Mouse (Mus musculus) heart, embryonic 16.5 days (tissue): ENCODE results near the gene Hdac9. TPM values are rescaled to one million over a fixed set of nuclear protein-coding genes. Genes with fewer than 3 reads are reported as not detected.

ENCODE experiments used
- ATAC-seq: fragments of 200-750 bp; cut with Nextera tagmentation; replicated peaks from 2 replicates; pipeline ENCODE4 v1.8.0; 2017; ENCODE audit warnings: moderate number of reproducible peaks; ENCODE audit not compliant: insufficient read depth, low FRiP score; ENCODE audit errors: extremely low read depth
- H3K27ac ChIP-seq: fragments of 300-500 bp; sonication (generic); 2 replicates; pipeline ENCODE4 v1.5.1; 2014; ENCODE audit warnings: mild to moderate bottlenecking, low read length, control low read depth, moderate library complexity
- H3K27me3 ChIP-seq: fragments of 300-500 bp; sonication (generic); 2 replicates; pipeline ENCODE4 v1.6.1; 2014; ENCODE audit warnings: low read length, mixed read lengths; ENCODE audit not compliant: control insufficient read depth, insufficient read depth
- H3K36me3 ChIP-seq: fragments of 300-500 bp; sonication (generic); 2 replicates; pipeline ENCODE4 v1.6.1; 2014; ENCODE audit not compliant: control insufficient read depth, insufficient read depth
- H3K4me1 ChIP-seq: fragments of 300-500 bp; sonication (generic); 2 replicates; pipeline ENCODE4 v1.6.1; 2014; ENCODE audit warnings: low read length, mixed read lengths; ENCODE audit not compliant: control insufficient read depth, insufficient read depth
- H3K4me2 ChIP-seq: fragments of 300-500 bp; sonication (generic); 2 replicates; pipeline ENCODE4 v1.6.1; 2014; ENCODE audit warnings: low read depth, mild to moderate bottlenecking, control low read depth, low read length
- H3K4me3 ChIP-seq: fragments of 300-500 bp; sonication (generic); 2 replicates; pipeline ENCODE4 v1.5.1; 2014; ENCODE audit warnings: mild to moderate bottlenecking, control low read depth, low read length
- H3K9ac ChIP-seq: fragments of 300-500 bp; sonication (generic); 2 replicates; pipeline ENCODE4 v1.6.1; 2014; ENCODE audit warnings: low read length, control low read depth
- H3K9me3 ChIP-seq: fragments of 300-500 bp; sonication (generic); replicated peaks from 2 replicates; pipeline ENCODE4 v1.6.1; 2016; ENCODE audit warnings: low read length; ENCODE audit not compliant: control insufficient read depth
- WGBS: fragments of 180-500 bp; shearing (Covaris S2); extraction: QIAGEN DNeasy Blood & Tissue Kit; methylation state at CpG from one replicate; pipeline ENCODE4 v1.1.7; 2014; 5-methylcytosine and 5-hydroxymethylcytosine counted together
- polyA plus RNA-seq: library from polyadenylated mRNA; unstranded; fragments of >200 nt; fragmentation: Nextera tagmentation; extraction: Ambion mirVana; gene quantifications from 2 replicates; pipeline ENCODE4 v1.2.1, GENCODE M21; 2015

Gene Hdac9
- polyA plus RNA-seq, 1 experiment from 2014 or later = 21.4 TPM

DNA sequence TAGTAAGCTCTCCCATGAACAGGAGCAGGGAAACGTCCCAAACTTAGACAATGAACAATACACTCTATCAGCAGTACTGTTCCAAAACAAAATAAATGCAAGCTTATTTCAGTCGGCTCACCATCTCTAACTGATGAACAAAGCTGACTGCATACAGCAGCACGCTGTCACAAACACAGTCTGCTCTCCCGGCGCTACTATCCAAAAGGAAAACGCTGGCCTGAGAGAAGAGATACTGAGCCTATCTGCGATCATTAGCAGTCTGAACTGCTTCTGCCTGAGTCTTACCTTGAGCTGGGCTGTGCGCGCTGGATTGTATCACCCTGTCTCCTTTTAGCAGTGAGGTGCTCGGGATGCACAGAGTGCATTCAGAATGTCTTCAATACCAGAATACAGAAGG lies 299.1 kb downstream of the Hdac9 start:
- H3K27ac ChIP-seq = no peak overlapping the region
- ATAC-seq = no peak
- WGBS = 47% methylated on average over 10 of the region's 10 CpGs
- no peak overlapping the region for H3K4me2 ChIP-seq
- no peak overlapping the region for H3K9ac ChIP-seq
- no peaks in the 10 kb centered on the region for H3K9me3 ChIP-seq
- no peak overlapping the region for H3K4me3 ChIP-seq
- H3K4me1 ChIP-seq = 0 out of 2 replicates have a peak, but pooled peaks cover 2% of the 10 kb centered on the region
- no peaks in the 10 kb centered on the region for H3K36me3 ChIP-seq
- H3K27me3 ChIP-seq = no peaks in the 10 kb centered on the region

GRCm38 (mm10) chr12:34614796-34615195 lies 302.1 kb downstream of the Hdac9 start:
- no peaks in the 10 kb centered on the region for H3K36me3 ChIP-seq
- no peaks in the 10 kb centered on the region for H3K27me3 ChIP-seq
- no peak overlapping the region for H3K9ac ChIP-seq
- H3K4me2 ChIP-seq = no peak overlapping the region
- H3K4me1 ChIP-seq = 0 out of 2 replicates have a peak, but pooled peaks cover 2% of the 10 kb centered on the region
- H3K9me3 ChIP-seq = no peaks in the 10 kb centered on the region
- WGBS = 41% methylated on average over 5 of the region's 5 CpGs
- no peak overlapping the region for H3K27ac ChIP-seq
- no peak for ATAC-seq
- no peak overlapping the region for H3K4me3 ChIP-seq

GRCm38 (mm10) chr12:34612511-34612910 lies 304.4 kb downstream of the Hdac9 start:
- Histone ChIP-seq H3K4me3 (no peak overlapping the region), H3K27me3 (no peaks in the 10 kb centered on the region), H3K9ac (no peak overlapping the region), H3K9me3 (no peaks in the 10 kb centered on the region), H3K27ac (no peak overlapping the region), H3K4me1 (no peaks in the 10 kb centered on the region), H3K36me3 (no peaks in the 10 kb centered on the region), H3K4me2 (no peak overlapping the region)
- 82% methylated on average over 3 of the region's 3 CpGs for whole genome bisulfite sequencing
- ATAC-seq = no peak

DNA sequence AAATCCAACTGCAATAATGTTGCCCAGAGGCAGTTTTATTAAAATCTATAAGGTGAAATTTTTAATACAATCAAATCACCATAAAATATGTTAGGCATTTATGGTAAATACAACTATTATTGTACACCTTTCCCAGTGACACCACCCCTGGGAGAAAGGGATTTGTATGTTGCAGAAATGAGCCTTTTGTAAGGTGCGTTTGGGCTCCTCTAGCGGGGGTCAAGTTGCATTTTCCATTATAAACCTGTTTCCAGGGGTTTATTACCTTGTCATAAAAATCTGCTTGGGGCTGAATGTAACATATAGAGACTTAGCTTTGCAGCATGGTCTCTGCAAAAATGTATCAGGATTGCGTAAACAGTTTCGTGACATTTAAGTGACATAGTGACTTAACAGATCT lies 312.4 kb downstream of the Hdac9 start:
- no peak overlapping the region for H3K9ac ChIP-seq
- ATAC-seq = no peak
- H3K4me3 ChIP-seq = no peak overlapping the region
- no peak overlapping the region for H3K27ac ChIP-seq
- no peaks in the 10 kb centered on the region for H3K9me3 ChIP-seq
- no peaks in the 10 kb centered on the region for H3K36me3 ChIP-seq
- no peaks in the 10 kb centered on the region for H3K27me3 ChIP-seq
- H3K4me1 ChIP-seq = no peaks in the 10 kb centered on the region
- 91% methylated on average over 4 of the region's 4 CpGs for WGBS
- H3K4me2 ChIP-seq = no peak overlapping the region

DNA sequence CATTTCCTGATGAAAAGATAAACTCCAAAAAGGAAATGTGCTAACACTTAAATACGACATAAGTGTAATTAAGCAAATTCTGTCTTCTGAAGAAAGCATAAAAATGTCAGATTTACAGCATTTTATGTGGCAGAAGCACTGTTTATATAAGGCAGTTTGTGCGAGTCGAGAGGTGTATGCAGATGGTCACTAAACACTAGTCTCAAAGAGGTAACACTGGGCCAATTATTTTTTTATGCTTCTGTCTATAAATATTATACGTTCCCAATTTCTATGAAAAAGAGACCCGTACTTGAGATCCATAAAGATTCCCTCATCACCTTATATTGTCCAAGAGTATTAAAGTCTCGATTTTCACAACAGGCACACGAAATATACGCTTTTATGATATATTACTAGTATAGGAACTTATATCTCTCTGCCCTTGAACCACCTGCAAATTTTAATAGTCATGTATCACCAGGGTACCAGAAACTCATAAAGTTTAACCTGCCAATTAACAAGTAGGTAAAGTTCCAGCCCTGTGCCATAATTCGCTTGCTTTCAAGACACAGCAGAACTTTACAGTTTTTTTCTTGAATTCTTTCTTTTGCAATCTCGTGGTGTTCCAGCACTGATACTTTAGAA lies 322.6 kb downstream of the Hdac9 start:
- 81% methylated on average over 10 of the region's 10 CpGs for WGBS

DNA sequence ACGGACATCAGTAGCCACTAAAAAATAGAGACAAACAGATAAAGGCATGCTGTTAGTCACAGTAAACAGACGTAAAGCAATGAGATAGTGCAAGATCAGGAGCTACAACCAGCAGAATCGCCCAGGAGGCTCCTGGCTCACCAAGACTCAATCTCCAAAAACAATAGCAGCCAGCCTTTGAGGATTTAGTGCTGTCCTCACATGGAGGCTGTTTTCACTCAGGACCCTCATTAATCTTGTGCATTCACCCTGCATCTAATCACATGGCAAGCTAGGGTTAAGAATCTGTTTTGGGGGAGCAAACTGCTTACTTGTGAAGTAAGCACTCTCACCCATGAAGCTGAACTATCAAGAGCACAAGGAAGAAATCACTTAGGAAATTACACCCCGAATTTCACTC lies 329.7 kb downstream of the Hdac9 start:
- no peaks in the 10 kb centered on the region for H3K27me3 ChIP-seq
- H3K36me3 ChIP-seq = no peaks in the 10 kb centered on the region
- H3K9me3 ChIP-seq = no peaks in the 10 kb centered on the region
- ATAC-seq = no peak
- WGBS = 38% methylated on average over 4 of the region's 4 CpGs
- H3K9ac ChIP-seq = no peak overlapping the region
- no peak overlapping the region for H3K4me3 ChIP-seq
- no peak overlapping the region for H3K27ac ChIP-seq
- no peak overlapping the region for H3K4me2 ChIP-seq
- peaks cover 3% of the 10 kb centered on the region; the same call in 1 of the 2 replicates for H3K4me1 ChIP-seq

More for the DNA sequence above, 322.6 kb downstream of the Hdac9 start:
- Histone ChIP-seq H3K9me3 (no peaks in the 10 kb centered on the region), H3K27me3 (no peaks in the 10 kb centered on the region), H3K4me1 (peaks cover 2% of the 10 kb centered on the region; the same call in 1 of the 2 replicates), H3K9ac (no peak overlapping the region), H3K27ac (no peak overlapping the region), H3K4me2 (no peak overlapping the region), H3K36me3 (no peaks in the 10 kb centered on the region), H3K4me3 (no peak overlapping the region)
- ATAC-seq = no peak

DNA sequence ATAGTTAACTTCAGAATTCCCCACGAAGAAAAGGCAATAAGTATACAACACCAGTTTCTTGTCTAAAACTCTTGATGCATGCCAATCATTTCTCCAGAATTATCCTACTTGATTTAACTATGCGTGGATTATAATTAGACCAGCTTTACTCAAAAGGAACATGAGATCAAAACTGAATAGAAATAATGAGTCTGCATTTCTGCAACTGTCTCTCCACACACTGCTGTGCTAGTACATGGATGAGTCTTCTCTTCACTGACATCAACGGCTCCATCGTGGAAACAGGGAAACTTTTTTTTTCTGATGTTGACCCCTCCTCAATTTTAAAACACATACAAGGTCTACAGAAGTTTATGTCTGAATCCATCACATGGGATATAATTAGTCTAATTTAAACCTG lies 334.4 kb downstream of the Hdac9 start:
- no peak overlapping the region for H3K4me3 ChIP-seq
- no peaks in the 10 kb centered on the region for H3K27me3 ChIP-seq
- ATAC-seq = no peak
- no peaks in the 10 kb centered on the region for H3K9me3 ChIP-seq
- H3K36me3 ChIP-seq = no peaks in the 10 kb centered on the region
- no peak overlapping the region for H3K9ac ChIP-seq
- no peak overlapping the region for H3K4me2 ChIP-seq
- H3K4me1 ChIP-seq = peaks cover 7% of the 10 kb centered on the region; the same call in 1 of the 2 replicates
- 85% methylated on average over 4 of the region's 4 CpGs for WGBS
- H3K27ac ChIP-seq = no peak overlapping the region

GRCm38 (mm10) chr12:34579220-34579619 lies 337.7 kb downstream of the Hdac9 start:
- Histone ChIP-seq H3K4me1 (peaks cover 7% of the 10 kb centered on the region; the same call in 1 of the 2 replicates), H3K36me3 (no peaks in the 10 kb centered on the region), H3K4me3 (no peak overlapping the region), H3K27ac (peak overlapping the region; percentile 74), H3K4me2 (no peak overlapping the region), H3K9me3 (no peaks in the 10 kb centered on the region), H3K9ac (no peak overlapping the region), H3K27me3 (no peaks in the 10 kb centered on the region)
- ATAC-seq = peak; percentile 82
- WGBS = 46% methylated on average over 1 of the region's 1 CpGs

DNA sequence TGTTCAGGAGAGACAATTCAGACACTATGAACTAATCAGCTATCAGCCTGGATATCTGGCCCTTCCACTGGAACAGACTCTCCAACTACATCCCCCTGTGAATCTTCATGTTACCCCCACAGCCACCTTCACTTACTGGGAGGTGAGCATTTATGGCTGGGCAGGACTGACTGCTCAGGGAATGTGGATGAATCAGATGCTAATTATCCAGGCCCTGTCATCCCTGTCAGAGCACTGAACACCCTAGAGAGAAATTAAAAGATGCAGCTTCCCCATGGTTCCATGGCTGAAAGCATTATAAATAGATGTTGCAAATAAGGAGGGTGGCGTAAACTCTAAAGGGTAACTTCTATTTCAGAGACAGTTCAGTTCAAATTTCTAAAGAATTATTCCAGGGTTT lies 345.8 kb downstream of the Hdac9 start:
- no peaks in the 10 kb centered on the region for H3K9me3 ChIP-seq
- no peak overlapping the region for H3K4me2 ChIP-seq
- WGBS = 98% methylated on average over 1 of the region's 1 CpGs
- no peak overlapping the region for H3K27ac ChIP-seq
- no peaks in the 10 kb centered on the region for H3K27me3 ChIP-seq
- ATAC-seq = no peak
- H3K4me1 ChIP-seq = no peaks in the 10 kb centered on the region
- H3K36me3 ChIP-seq = no peaks in the 10 kb centered on the region
- H3K9ac ChIP-seq = no peak overlapping the region
- H3K4me3 ChIP-seq = no peak overlapping the region
